Mouse (Mus musculus) adrenal gland, postnatal 36 days (tissue): ENCODE data around the gene Pde9a. TPM values are rescaled to one million over a fixed set of nuclear protein-coding genes. Genes with fewer than 3 reads are reported as not detected.
"Not testable (repeated sequence)": the region's sequence is repeated elsewhere in the genome, so short reads cannot be mapped to it uniquely, and the experiment has no call there.

ENCODE experiments used
- DNase-seq, 2 experiments: peaks; one replicate each; pipeline ENCODE4 v3.0.0; 2021; ENCODE audit warnings: mixed read lengths in 1 of 2
- long read RNA-seq, 2 experiments: library from polyadenylated mRNA; stranded (forward); transcript quantifications; one replicate each; pipeline ENCODE4 v2.0.0; 2021; ENCODE audit warnings: borderline sequencing depth in 2 of 2
- total RNA-seq, 2 experiments: library from RNA; stranded (reverse); gene quantifications; 2 replicates each; pipeline ENCODE4 v1.2.3; 2021

The Pde9a gene
- 1 to 10 TPM; 3.2 to 3.7 TPM for total RNA-seq
- long read RNA-seq, experiment 1, partial matches to known transcripts: 0 of 4 reads
- long read RNA-seq, experiment 1, other reads (novel, unspliced or antisense): 1 of 4 reads
- long read RNA-seq, experiment 2, partial matches to known transcripts: 0 of 1 reads
- long read RNA-seq, experiment 2, other reads (novel, unspliced or antisense): 0 of 1 reads

- DNase-seq: peak; percentile 62 to 80
Measured at GRCm38 (mm10) chr17:31385671-31386665, at the start of gene Pde9a. Gene Pde9a, plus strand, starts transcription at chr17:31386210.

GRCm38 (mm10) chr17:31339769-31340168, 46.2 kb upstream of the Pde9a start:
- DNase-seq: peak in 1 of 2 experiments; percentile 44

- no peak for DNase-seq
Measured at GRCm38 (mm10) chr17:31342191-31342590, 43.8 kb upstream of the Pde9a start.

- DNase-seq: peak; percentile 82 to 89
Measured at GRCm38 (mm10) chr17:31344172-31344801, 41.7 kb upstream of the Pde9a start.

- DNase-seq: no peak
Measured at GRCm38 (mm10) chr17:31344816-31345215, 41.2 kb upstream of the Pde9a start.

- no peak for DNase-seq
Measured at GRCm38 (mm10) chr17:31348129-31348528, 37.9 kb upstream of the Pde9a start.

- DNase-seq: no peak
Measured at GRCm38 (mm10) chr17:31349388-31349787, 36.6 kb upstream of the Pde9a start.

GRCm38 (mm10) chr17:31351984-31352383, 34.0 kb upstream of the Pde9a start:
- no peak for DNase-seq

GRCm38 (mm10) chr17:31353255-31353654, 32.8 kb upstream of the Pde9a start:
- DNase-seq: no peak

GRCm38 (mm10) chr17:31354684-31355083, 31.3 kb upstream of the Pde9a start:
- not testable (repeated sequence) for DNase-seq

GRCm38 (mm10) chr17:31355792-31356502, 30.1 kb upstream of the Pde9a start:
- no peak for DNase-seq

- no peak for DNase-seq
Measured at GRCm38 (mm10) chr17:31360582-31360981, 25.4 kb upstream of the Pde9a start.

- no peak for DNase-seq
Measured at GRCm38 (mm10) chr17:31365586-31366166, 20.3 kb upstream of the Pde9a start.

GRCm38 (mm10) chr17:31370221-31370620, 15.8 kb upstream of the Pde9a start:
- DNase-seq: no peak

GRCm38 (mm10) chr17:31370931-31371330, 15.1 kb upstream of the Pde9a start:
- no peak for DNase-seq

- DNase-seq: peak; percentile 40 to 75
Measured at GRCm38 (mm10) chr17:31377961-31378360, 8.0 kb upstream of the Pde9a start.

- no peak for DNase-seq
Measured at GRCm38 (mm10) chr17:31378361-31378761, 7.6 kb upstream of the Pde9a start.

GRCm38 (mm10) chr17:31379086-31379485, 6.9 kb upstream of the Pde9a start:
- no peak for DNase-seq

GRCm38 (mm10) chr17:31379863-31380262, 6.1 kb upstream of the Pde9a start:
- no peak for DNase-seq

GRCm38 (mm10) chr17:31383320-31383719, 2.7 kb upstream of the Pde9a start:
- peak in 1 of 2 experiments; percentile 44 for DNase-seq

GRCm38 (mm10) chr17:31384968-31385627, 912 bp upstream of the Pde9a start:
- DNase-seq: no peak
